Mouse (Mus musculus): ENCODE measurements around the gene Hoxc10. TPM values are rescaled to one million over a fixed set of nuclear protein-coding genes. Genes with fewer than 3 reads are reported as not detected.

Gene Hoxc10
- polyA plus RNA-seq, 1 experiment from 2014 or later, result not detected

GRCm38 (mm10) chr15:102934438-102934837 lies 32.2 kb upstream of the Hoxc10 start:
- Histone ChIP-seq H3K9ac (replicated peaks; ENCODE audit: low read depth) (no peak overlapping the region), H3K4me3 (ENCODE audit: low read depth, low read length) (no peak overlapping the region), H3K4me2 (replicated peaks; ENCODE audit: low read depth, low read length) (no peak overlapping the region), H3K36me3 (ENCODE audit: insufficient read depth, low read length) (no peaks in the 10 kb centered on the region), H3K4me1 (ENCODE audit: insufficient read depth, low read depth, low read length) (no peaks in the 10 kb centered on the region), H3K9me3 (ENCODE audit: low read length) (no peaks in the 10 kb centered on the region), H3K27me3 (replicated peaks; ENCODE audit: insufficient read depth, low read length) (peaks cover 97% of the 10 kb centered on the region), H3K27ac (ENCODE audit: low read length) (no peak overlapping the region)
- no peak for DNase-seq (ENCODE audit: low spot score)
- TF ChIP-seq EP300 (IDR thresholded peaks at IDR 0.05) (no peak), CTCF (IDR thresholded peaks at IDR 0.05) (no peak)
- 5% methylated on average over 12 of the region's 12 CpGs for WGBS
- no peak for ATAC-seq

- peak overlapping the region; percentile 24; the same call in 1 of the 2 replicates for H3K4me3 ChIP-seq (ENCODE audit: low read depth, low read length)
- H3K4me1 ChIP-seq (ENCODE audit: insufficient read depth, low read depth, low read length), result no peaks in the 10 kb centered on the region
- 0% methylated on average over 25 of the region's 27 CpGs for WGBS
- ATAC-seq (no peak), DNase-seq (ENCODE audit: low spot score) (no peak)
- H3K36me3 ChIP-seq (ENCODE audit: insufficient read depth, low read length), result no peaks in the 10 kb centered on the region
- no peak overlapping the region for H3K27ac ChIP-seq (ENCODE audit: low read length)
- H3K9ac ChIP-seq (replicated peaks; ENCODE audit: low read depth), result no peak overlapping the region
- TF ChIP-seq EP300 (IDR thresholded peaks at IDR 0.05) (no peak), CTCF (IDR thresholded peaks at IDR 0.05) (no peak)
- H3K9me3 ChIP-seq (ENCODE audit: low read length), result no peaks in the 10 kb centered on the region
- peaks cover 96% of the 10 kb centered on the region for H3K27me3 ChIP-seq (replicated peaks; ENCODE audit: insufficient read depth, low read length)
- peak overlapping the region; percentile 32 for H3K4me2 ChIP-seq (replicated peaks; ENCODE audit: low read depth, low read length)
Observed at GRCm38 (mm10) chr15:102934897-102935296, 31.7 kb upstream of the Hoxc10 start.

- Histone ChIP-seq H3K9me3 (ENCODE audit: low read length) (no peaks in the 10 kb centered on the region), H3K36me3 (ENCODE audit: insufficient read depth, low read length) (no peaks in the 10 kb centered on the region), H3K27me3 (replicated peaks; ENCODE audit: insufficient read depth, low read length) (peaks cover 89% of the 10 kb centered on the region), H3K27ac (ENCODE audit: low read length) (no peak within 1 kb of the TSS), H3K9ac (replicated peaks; ENCODE audit: low read depth) (no peak within 1 kb of the TSS), H3K4me2 (replicated peaks; ENCODE audit: low read depth, low read length) (no peak within 1 kb of the TSS), H3K4me3 (ENCODE audit: low read depth, low read length) (no peak within 1 kb of the TSS; the same call in 1 of the 2 replicates), H3K4me1 (ENCODE audit: insufficient read depth, low read depth, low read length) (no peaks in the 10 kb centered on the region)
- no peak for DNase-seq (ENCODE audit: low spot score)
- TF ChIP-seq CTCF (IDR thresholded peaks at IDR 0.05) (no peak), EP300 (IDR thresholded peaks at IDR 0.05) (no peak)
- no peak for ATAC-seq
- 1% methylated on average over 31 of the region's 31 CpGs for WGBS
Observed at GRCm38 (mm10) chr15:102936279-102936972, 30.2 kb upstream of the Hoxc10 start, which contains the start of gene Hoxc12. Hoxc12 (plus strand) TSS chr15:102936757.

DNA sequence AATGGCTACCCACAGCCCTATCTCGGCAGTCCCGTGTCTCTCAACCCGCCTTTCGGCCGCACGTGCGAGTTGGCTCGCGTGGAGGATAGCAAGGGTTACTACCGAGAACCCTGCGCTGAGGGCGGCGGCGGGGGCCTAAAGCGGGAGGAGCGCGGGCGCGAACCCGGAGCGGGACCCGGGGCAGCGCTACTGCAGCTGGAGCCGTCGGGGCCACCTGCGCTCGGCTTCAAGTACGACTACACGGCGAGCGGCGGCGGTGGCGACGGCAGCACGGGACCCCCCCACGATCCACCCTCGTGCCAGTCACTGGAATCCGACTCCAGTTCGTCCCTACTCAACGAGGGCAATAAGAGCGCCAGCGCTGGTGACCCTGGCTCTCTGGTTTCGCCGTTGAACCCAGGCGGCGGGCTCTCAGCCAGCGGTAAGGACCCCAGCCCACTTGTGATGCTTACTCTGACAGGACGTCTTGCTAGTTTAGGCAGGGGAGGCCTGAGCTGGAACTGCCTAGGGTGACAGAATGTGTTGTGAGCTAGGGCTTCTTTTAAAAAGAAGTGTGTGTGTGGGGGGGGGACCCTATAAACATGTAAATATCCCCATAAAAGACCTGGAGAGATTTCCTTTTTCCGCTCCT lies 29.4 kb upstream of the Hoxc10 start:
- Histone ChIP-seq H3K27me3 (replicated peaks; ENCODE audit: insufficient read depth, low read length) (peaks cover 89% of the 10 kb centered on the region), H3K4me2 (replicated peaks; ENCODE audit: low read depth, low read length) (no peak overlapping the region), H3K4me1 (ENCODE audit: insufficient read depth, low read depth, low read length) (no peaks in the 10 kb centered on the region), H3K9ac (replicated peaks; ENCODE audit: low read depth) (no peak overlapping the region), H3K4me3 (ENCODE audit: low read depth, low read length) (no peak overlapping the region; the same call in 1 of the 2 replicates), H3K27ac (ENCODE audit: low read length) (no peak overlapping the region), H3K36me3 (ENCODE audit: insufficient read depth, low read length) (no peaks in the 10 kb centered on the region), H3K9me3 (ENCODE audit: low read length) (no peaks in the 10 kb centered on the region)
- 2% methylated on average over 36 of the region's 50 CpGs for WGBS
- ATAC-seq (no peak), DNase-seq (ENCODE audit: low spot score) (no peak)
- TF ChIP-seq CTCF (IDR thresholded peaks at IDR 0.05), result no peak

DNA sequence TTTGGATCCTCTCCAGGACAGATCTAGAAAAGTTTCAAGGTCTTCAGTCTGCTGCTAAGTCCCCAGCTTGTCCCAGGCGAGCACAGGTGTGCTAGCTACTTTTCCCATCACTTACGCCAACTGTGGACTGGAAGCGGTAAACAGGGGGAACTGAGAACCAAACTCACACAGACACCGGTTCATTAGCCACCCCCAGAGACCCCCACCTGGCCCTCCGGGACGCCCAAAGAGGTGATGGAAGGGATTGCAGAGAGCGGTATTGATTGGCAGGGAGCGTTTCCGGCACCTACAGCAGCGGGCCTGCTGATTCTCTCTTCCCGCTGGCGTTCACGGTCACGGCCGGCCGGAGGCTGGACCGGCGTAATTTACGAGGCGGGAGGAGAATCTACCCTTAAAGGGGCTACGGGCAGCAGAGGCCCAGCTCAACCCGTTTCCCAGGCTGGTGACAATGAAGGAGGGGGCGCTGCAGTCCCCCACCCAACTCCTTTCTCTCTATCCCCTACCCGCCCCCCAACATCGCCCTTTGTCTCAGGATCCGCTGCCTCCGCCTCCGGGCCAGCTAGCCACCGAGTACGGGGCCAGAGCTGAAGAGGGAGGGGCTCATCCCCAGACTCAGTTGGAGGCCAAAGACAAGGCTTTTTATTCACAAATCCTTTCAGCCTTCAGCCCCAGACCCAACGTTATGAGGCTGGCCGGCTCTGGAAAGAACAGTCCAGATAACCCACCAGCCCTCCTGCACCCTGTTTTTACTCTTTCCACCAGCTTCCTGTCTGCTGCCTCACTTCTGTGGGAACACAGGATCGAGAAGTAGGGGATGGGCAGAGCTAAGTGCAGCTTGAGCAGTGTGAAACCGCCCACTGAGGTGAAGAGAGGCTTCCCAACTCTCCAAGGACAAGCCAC lies 27.1 kb upstream of the Hoxc10 start:
- H3K27me3 ChIP-seq (replicated peaks; ENCODE audit: insufficient read depth, low read length), result peaks cover 82% of the 10 kb centered on the region
- H3K4me3 ChIP-seq (ENCODE audit: low read depth, low read length), result no peak overlapping the region
- H3K9ac ChIP-seq (replicated peaks; ENCODE audit: low read depth), result no peak overlapping the region
- DNase-seq (ENCODE audit: low spot score) (no peak), ATAC-seq (no peak)
- H3K4me1 ChIP-seq (ENCODE audit: insufficient read depth, low read depth, low read length), result no peaks in the 10 kb centered on the region
- WGBS, result 2% methylated on average over 31 of the region's 34 CpGs
- H3K4me2 ChIP-seq (replicated peaks; ENCODE audit: low read depth, low read length), result no peak overlapping the region
- TF ChIP-seq CTCF (IDR thresholded peaks at IDR 0.05), result no peak
- no peak for TF ChIP-seq EP300 (IDR thresholded peaks at IDR 0.05)
- H3K27ac ChIP-seq (ENCODE audit: low read length), result no peak overlapping the region
- H3K36me3 ChIP-seq (ENCODE audit: insufficient read depth, low read length), result no peaks in the 10 kb centered on the region
- H3K9me3 ChIP-seq (ENCODE audit: low read length), result no peaks in the 10 kb centered on the region

All from lung, postnatal 0 days (tissue).